Mouse (Mus musculus) stomach, postnatal 0 days (tissue): ENCODE measurements around the gene Atp6v1b1.

Experiments
- CTCF ChIP-seq: IDR thresholded peaks from 2 replicates; pipeline ENCODE4 v1.5.1; 2016; ENCODE audit warnings: antibody characterized with exemption, low read depth, mild to moderate bottlenecking, moderate library complexity
- EP300 ChIP-seq: optimal IDR thresholded peaks from 2 replicates; pipeline ENCODE3; 2016; ENCODE audit warnings: antibody characterized with exemption

DNA sequence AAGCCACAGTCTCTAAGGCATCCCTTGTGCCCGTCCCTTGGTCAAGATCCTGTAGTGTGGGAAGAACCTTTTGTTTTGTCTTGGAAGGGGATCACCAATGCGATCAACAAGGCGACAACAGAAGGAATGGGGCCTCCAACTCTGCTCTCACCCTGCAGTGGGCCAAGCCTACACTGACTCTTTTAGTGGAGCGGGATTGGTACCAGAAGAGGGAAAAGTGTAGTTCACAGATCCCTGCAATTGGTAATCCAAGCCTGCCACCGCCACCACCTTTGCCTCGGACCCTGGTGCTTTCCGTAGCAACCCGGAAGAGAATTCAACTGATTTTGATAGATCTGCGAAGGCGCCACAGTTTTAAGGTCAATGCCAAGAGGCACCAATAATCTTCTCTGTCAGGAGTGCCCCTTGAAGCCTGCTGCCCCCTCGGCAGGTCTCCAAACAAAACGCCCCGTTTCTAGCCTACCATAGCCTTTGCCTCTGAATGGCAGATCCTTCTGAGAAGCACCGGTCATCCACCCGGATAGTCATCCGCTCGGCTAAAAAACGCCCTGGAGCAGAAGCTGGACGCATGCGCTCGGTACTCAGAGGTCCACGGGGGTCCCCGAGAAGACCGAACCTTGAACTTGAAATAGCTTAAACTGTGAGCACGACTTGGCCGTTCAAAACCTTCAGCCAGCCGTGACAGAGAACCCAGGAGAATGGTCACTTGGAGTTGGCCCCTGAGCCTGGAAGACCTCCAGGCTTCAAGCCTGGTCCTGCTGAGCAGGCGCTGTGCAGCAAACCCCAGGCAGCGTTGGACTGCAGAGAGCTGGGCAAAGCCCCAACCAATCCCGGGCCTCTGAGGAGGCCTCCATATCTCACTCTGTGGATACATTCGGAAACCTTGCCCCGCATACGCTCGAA lies 28.3 kb upstream of the Atp6v1b1 start:
- TF ChIP-seq CTCF (no peak), EP300 (no peak)
